Mouse (Mus musculus): Measurements from ENCODE around the gene Ttll5. TPM values are rescaled to one million over a fixed set of nuclear protein-coding genes. Genes with fewer than 3 reads are reported as not detected.

Gene Ttll5
- polyA plus RNA-seq (2015; fragmentation: Nextera tagmentation; extraction: Ambion mirVana) = 11.3 and 14.9 TPM in 2 replicates

DNA sequence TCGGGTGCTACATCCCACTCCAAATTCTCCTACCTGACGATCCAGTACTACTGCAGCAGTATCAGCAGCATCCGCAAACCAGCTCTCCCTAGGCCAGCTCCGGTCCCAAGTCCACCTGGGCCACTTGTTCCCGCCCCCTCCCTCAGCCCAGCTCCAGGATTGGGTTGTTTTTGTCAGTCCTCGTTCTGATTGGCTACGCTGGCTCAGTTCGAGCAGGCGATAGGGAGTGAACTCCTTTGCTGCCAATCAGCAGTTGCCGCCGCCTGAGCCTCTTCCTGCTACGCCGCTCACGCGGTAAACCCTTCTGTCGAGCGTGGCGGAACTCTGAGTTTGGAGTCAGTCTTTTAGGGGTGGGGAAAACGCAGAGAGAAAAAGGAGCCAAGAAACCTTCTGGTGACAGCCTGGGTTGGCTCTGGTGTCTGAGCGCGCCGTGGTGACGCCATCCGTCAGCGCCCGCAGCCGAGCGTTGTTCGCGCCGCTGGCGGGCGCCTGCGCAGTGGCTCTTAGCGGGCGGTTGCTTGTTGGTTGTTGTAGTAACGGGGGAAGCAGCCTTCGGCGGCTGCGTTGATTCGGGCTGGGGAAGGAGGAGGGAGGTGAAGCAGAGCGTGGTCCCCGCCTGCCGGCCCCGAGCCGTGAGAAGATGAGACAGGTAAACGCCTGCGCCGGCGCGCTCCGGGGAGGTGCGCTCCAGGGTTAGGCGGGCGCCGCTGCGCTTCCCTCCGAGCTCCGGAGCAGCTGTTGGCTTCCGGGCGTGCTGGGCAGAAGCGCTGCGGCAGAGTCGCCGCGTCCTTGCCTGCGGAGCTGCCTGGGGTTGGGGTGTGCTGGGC, at the start of gene Ttll5, which contains the start of gene Erg28:
TSS of gene Ttll5 (plus strand) at position 222 of the 827 bp plus-strand sequence.
TSS of gene Erg28 (minus strand) at position 113 of the 827 bp plus-strand sequence.
- H3K27me3 ChIP-seq (ENCODE audit: insufficient read depth, low read length) = no peaks in the 10 kb centered on the region
- ATAC-seq (ENCODE audit: low FRiP score, low TSS enrichment) = peak; percentile 99
- H3K4me3 ChIP-seq (ENCODE audit: low read length) = peak within 1 kb of the TSS; percentile 82
- H3K4me2 ChIP-seq (replicated peaks; ENCODE audit: low read depth, low read length) = peak within 1 kb of the TSS; percentile 83
- WGBS = under 1% methylated on average over 63 of the region's 67 CpGs
- peak within 1 kb of the TSS; percentile 77 for H3K9ac ChIP-seq (replicated peaks; ENCODE audit: low read length)
- peak within 1 kb of the TSS; percentile 98 for H3K27ac ChIP-seq (ENCODE audit: low read length)
- H3K9me3 ChIP-seq (ENCODE audit: low read length) = no peaks in the 10 kb centered on the region
- peaks cover 9% of the 10 kb centered on the region for H3K36me3 ChIP-seq (ENCODE audit: insufficient read depth, low read length)
- peaks cover 9% of the 10 kb centered on the region for H3K4me1 ChIP-seq (ENCODE audit: insufficient read depth, low read length)

DNA sequence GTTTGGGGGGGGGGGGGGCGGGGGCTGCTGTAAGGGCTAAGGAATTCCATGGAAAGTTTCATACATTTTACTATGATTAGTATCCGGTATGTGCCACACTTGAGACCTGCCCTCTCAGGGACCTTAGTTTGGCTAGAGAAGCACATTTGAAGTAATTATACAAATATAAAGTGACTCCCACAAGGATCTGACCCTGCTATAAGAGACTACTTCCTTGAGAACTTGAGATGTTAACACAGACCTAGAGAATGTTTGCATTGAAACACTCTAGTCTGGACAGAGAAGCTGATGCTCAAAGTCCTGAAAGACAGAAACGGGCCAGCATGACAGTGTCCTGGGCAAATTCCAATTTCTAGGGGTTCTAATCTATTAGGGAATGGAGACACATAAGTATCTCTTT, 45.5 kb upstream of the Ttll5 start:
- Histone ChIP-seq H3K9ac (replicated peaks; ENCODE audit: low read length) (no peak overlapping the region), H3K4me3 (ENCODE audit: low read length) (no peak overlapping the region), H3K9me3 (ENCODE audit: low read length) (peaks cover under 1% of the 10 kb centered on the region; the same call in 1 of the 2 replicates), H3K27me3 (ENCODE audit: insufficient read depth, low read length) (no peaks in the 10 kb centered on the region), H3K36me3 (ENCODE audit: insufficient read depth, low read length) (no peaks in the 10 kb centered on the region), H3K4me2 (replicated peaks; ENCODE audit: low read depth, low read length) (no peak overlapping the region), H3K27ac (ENCODE audit: low read length) (no peak overlapping the region), H3K4me1 (ENCODE audit: insufficient read depth, low read length) (no peaks in the 10 kb centered on the region)
- WGBS = 55% methylated on average over 3 of the region's 3 CpGs
- ATAC-seq (ENCODE audit: low FRiP score, low TSS enrichment) = no peak

DNA sequence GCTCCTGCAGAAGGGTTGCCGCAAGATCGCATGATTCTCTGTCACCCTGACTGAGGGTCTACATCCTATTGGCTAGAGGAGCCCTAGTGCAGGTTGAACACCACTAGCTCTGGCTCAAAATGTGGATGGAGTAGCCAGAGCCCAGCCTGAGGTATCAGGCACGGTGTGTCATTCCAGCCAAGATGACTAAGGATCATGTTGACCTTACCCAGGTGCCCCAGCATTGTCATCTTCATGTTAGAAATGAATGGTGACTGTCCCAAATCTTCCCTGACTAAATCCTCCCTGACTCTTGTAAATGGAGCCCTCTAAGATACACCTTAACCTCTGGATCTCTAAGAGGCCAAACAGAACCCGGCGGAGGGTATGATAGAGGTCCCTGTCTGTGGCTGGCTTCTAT, 44.8 kb upstream of the Ttll5 start:
- H3K36me3 ChIP-seq (ENCODE audit: insufficient read depth, low read length) = no peaks in the 10 kb centered on the region
- H3K27ac ChIP-seq (ENCODE audit: low read length) = no peak overlapping the region
- H3K4me1 ChIP-seq (ENCODE audit: insufficient read depth, low read length) = 0 out of 2 replicates have a peak, but pooled peaks cover under 1% of the 10 kb centered on the region
- no peak overlapping the region for H3K4me2 ChIP-seq (replicated peaks; ENCODE audit: low read depth, low read length)
- 94% methylated on average over 5 of the region's 5 CpGs for WGBS
- no peak overlapping the region for H3K4me3 ChIP-seq (ENCODE audit: low read length)
- H3K9me3 ChIP-seq (ENCODE audit: low read length) = no peaks in the 10 kb centered on the region
- no peak for ATAC-seq (ENCODE audit: low FRiP score, low TSS enrichment)
- no peaks in the 10 kb centered on the region for H3K27me3 ChIP-seq (ENCODE audit: insufficient read depth, low read length)
- no peak overlapping the region for H3K9ac ChIP-seq (replicated peaks; ENCODE audit: low read length)

DNA sequence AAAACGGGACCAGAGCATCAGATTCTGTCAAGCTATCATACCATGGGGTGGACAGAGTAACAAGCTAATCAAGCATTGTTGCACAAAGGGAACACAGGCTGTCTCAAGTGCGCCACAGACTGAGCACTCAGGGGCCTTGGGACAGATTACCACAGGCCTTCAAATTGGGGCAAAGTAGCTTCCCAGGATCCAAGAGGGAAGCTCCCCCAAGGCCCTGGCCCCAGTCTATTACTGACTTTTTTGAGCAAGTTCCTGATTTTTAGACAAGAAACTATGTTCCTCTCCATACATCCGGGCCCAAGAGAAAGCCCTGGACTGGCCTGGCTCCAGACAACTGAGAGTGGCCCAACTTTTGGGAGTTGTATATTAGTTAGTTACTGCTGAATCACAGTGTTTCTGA, 42.9 kb upstream of the Ttll5 start:
- Histone ChIP-seq H3K9me3 (ENCODE audit: low read length) (no peaks in the 10 kb centered on the region), H3K4me3 (ENCODE audit: low read length) (no peak overlapping the region), H3K4me2 (replicated peaks; ENCODE audit: low read depth, low read length) (no peak overlapping the region), H3K36me3 (ENCODE audit: insufficient read depth, low read length) (no peaks in the 10 kb centered on the region), H3K27ac (ENCODE audit: low read length) (no peak overlapping the region), H3K27me3 (ENCODE audit: insufficient read depth, low read length) (no peaks in the 10 kb centered on the region), H3K4me1 (ENCODE audit: insufficient read depth, low read length) (peaks cover 9% of the 10 kb centered on the region; the same call in 1 of the 2 replicates), H3K9ac (replicated peaks; ENCODE audit: low read length) (no peak overlapping the region)
- WGBS = 91% methylated on average over 3 of the region's 3 CpGs
- no peak for ATAC-seq (ENCODE audit: low FRiP score, low TSS enrichment)

DNA sequence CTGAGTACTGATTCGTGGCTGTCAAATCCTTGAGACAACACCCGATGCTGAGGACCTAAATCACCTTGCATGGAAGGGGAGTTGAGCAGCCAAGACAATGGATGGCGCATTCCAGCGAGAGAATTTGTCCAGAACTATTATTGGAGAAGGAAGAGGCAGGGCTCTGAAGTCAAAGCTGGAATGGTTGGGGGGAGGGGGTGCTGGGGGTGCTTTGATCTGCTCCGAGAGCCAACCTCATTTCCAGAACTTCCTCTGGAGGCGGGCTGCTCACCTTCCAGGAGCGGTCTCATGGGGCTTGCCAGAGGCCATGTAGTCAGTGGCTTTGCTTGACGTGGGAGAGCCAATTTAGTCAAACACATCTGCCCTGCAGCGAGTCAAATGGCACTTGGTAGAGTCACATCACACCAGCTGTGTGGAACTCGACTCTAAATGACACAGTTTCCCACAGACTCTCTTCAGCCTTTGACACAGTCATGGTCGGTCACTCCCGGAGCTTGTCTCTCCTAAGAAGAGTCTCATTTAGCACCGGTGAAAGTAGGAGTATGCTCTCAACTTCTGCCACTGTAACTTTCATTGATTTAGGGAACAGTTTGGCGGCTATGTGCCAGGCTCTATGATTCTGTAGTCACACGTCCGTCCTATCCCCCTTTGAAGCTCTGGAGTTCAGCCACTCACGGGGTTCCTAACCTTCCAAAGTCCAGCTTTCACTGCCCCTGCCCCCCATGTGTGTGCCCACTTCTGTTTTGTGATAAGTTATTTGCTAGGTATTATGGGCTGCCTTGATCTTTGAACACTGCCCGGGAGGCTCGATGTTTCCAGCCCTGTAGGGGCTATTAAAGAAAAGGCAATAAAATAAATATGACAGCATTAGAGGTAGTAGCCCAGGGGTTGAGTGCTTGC, 39.3 kb upstream of the Ttll5 start:
- Histone ChIP-seq H3K27ac (ENCODE audit: low read length) (no peak overlapping the region), H3K4me3 (ENCODE audit: low read length) (no peak overlapping the region), H3K9ac (replicated peaks; ENCODE audit: low read length) (no peak overlapping the region), H3K36me3 (ENCODE audit: insufficient read depth, low read length) (no peaks in the 10 kb centered on the region), H3K9me3 (ENCODE audit: low read length) (no peaks in the 10 kb centered on the region), H3K4me2 (replicated peaks; ENCODE audit: low read depth, low read length) (no peak overlapping the region), H3K27me3 (ENCODE audit: insufficient read depth, low read length) (no peaks in the 10 kb centered on the region), H3K4me1 (ENCODE audit: insufficient read depth, low read length) (peaks cover 9% of the 10 kb centered on the region; the same call in 1 of the 2 replicates)
- WGBS = 17% methylated on average over 19 of the region's 19 CpGs
- peak; percentile 73 for ATAC-seq (ENCODE audit: low FRiP score, low TSS enrichment)

DNA sequence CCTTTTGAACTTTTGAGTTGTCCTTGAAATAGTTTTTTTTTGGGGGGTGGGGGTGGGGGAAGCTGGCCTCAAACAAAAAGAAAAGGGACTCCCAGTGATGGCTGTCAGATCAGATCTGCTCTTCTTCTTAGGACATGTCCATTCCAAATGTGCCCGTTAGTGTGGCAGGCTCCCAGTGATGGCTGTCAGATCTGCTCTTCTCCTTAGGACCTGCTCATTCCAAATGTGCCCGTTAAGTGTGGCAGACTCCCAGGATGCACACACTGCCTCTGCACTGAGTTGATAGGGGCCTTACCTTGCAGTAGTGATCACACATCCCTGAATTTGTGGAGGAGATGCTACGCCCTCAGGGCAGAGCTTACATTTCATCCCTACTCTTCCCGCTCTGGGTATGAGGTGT, 32.3 kb upstream of the Ttll5 start:
- 85% methylated on average over 4 of the region's 4 CpGs for whole genome bisulfite sequencing
- H3K4me3 ChIP-seq (ENCODE audit: low read length) = no peak overlapping the region

DNA sequence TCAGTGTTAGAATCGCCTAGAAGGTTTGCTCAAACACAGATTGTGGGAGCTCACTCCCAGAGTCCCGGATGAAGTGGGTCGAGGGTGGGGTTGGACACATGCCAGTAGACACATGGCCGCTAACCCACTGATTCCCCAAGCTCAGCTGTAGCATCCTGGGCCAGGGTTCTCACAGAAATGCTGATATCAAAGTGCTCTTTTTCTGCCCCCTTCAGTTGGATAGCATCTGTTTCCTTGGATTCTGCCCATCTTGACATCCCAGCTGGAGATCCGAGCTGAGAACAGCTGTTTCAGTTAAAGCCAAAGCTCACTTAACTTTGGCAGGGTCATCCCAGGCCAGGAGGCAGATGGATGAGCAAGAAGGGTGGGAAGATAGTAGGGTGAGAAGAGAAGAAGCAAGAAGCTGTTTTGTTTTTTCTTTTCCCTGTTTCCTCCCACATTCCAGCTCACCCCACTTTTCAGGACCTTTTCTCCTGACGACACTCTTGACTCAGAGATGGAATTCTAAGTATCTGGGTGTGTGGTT, 31.6 kb upstream of the Ttll5 start:
- Histone ChIP-seq H3K27ac (ENCODE audit: low read length) (no peak overlapping the region), H3K4me1 (ENCODE audit: insufficient read depth, low read length) (no peaks in the 10 kb centered on the region), H3K9me3 (ENCODE audit: low read length) (no peaks in the 10 kb centered on the region), H3K9ac (replicated peaks; ENCODE audit: low read length) (no peak overlapping the region), H3K36me3 (ENCODE audit: insufficient read depth, low read length) (no peaks in the 10 kb centered on the region), H3K27me3 (ENCODE audit: insufficient read depth, low read length) (no peaks in the 10 kb centered on the region), H3K4me3 (ENCODE audit: low read length) (no peak overlapping the region), H3K4me2 (replicated peaks; ENCODE audit: low read depth, low read length) (no peak overlapping the region)
- no peak for ATAC-seq (ENCODE audit: low FRiP score, low TSS enrichment)
- 46% methylated on average over 6 of the region's 6 CpGs for WGBS

More for the DNA sequence above, 32.3 kb upstream of the Ttll5 start:
- Histone ChIP-seq H3K4me2 (replicated peaks; ENCODE audit: low read depth, low read length) (no peak overlapping the region), H3K9ac (replicated peaks; ENCODE audit: low read length) (no peak overlapping the region), H3K9me3 (ENCODE audit: low read length) (no peaks in the 10 kb centered on the region), H3K27me3 (ENCODE audit: insufficient read depth, low read length) (no peaks in the 10 kb centered on the region), H3K36me3 (ENCODE audit: insufficient read depth, low read length) (no peaks in the 10 kb centered on the region), H3K27ac (ENCODE audit: low read length) (no peak overlapping the region), H3K4me1 (ENCODE audit: insufficient read depth, low read length) (no peaks in the 10 kb centered on the region)
- no peak for ATAC-seq (ENCODE audit: low FRiP score, low TSS enrichment)

DNA sequence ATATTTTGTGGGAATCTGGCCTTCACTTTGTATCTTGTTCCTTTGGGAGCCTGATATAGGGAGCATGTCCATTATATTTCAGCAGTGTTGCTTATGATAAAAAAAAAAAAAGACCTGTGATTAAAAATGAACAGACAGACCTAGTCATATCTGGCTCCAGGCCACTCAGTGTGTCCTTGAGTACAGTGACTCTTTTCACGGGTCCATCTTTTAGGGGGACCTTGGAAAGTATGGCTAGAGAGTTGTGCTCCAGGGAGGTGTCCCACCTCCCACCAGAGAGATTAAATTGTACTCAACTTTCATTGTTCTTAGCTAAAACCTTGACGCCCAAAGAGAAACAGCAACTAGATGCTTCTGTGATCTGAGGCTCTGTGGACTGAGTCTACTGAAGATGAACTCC, 30.4 kb upstream of the Ttll5 start:
- no peak for ATAC-seq (ENCODE audit: low FRiP score, low TSS enrichment)
- no peaks in the 10 kb centered on the region for H3K4me1 ChIP-seq (ENCODE audit: insufficient read depth, low read length)
- no peak overlapping the region for H3K9ac ChIP-seq (replicated peaks; ENCODE audit: low read length)
- H3K4me2 ChIP-seq (replicated peaks; ENCODE audit: low read depth, low read length) = no peak overlapping the region
- no peaks in the 10 kb centered on the region for H3K36me3 ChIP-seq (ENCODE audit: insufficient read depth, low read length)
- no peak overlapping the region for H3K27ac ChIP-seq (ENCODE audit: low read length)
- H3K4me3 ChIP-seq (ENCODE audit: low read length) = no peak overlapping the region
- 81% methylated on average over 2 of the region's 2 CpGs for WGBS
- H3K9me3 ChIP-seq (ENCODE audit: low read length) = no peaks in the 10 kb centered on the region
- H3K27me3 ChIP-seq (ENCODE audit: insufficient read depth, low read length) = no peaks in the 10 kb centered on the region

DNA sequence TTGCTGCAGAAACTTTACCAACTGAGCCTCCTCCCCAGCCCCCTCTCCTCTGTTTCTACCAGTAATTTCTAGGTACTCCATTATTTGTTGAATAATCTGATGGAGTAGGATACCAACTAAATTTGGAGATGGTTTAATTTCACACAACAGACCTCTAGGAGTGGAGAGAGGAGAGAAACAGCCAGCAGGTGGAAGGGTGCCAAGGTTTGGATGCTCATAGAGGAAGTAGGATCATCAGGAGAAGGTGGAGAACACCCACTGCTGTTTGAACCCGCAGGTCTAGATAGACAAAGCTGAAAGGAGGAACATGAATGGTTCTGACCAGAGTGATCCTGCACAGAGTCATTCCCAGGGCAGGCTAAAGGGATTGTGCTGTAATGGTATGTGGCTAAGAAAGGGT, 28.9 kb upstream of the Ttll5 start:
- Histone ChIP-seq H3K4me1 (ENCODE audit: insufficient read depth, low read length) (no peaks in the 10 kb centered on the region; the same call in 1 of the 2 replicates), H3K27ac (ENCODE audit: low read length) (no peak overlapping the region), H3K9me3 (ENCODE audit: low read length) (no peaks in the 10 kb centered on the region), H3K27me3 (ENCODE audit: insufficient read depth, low read length) (no peaks in the 10 kb centered on the region), H3K36me3 (ENCODE audit: insufficient read depth, low read length) (no peaks in the 10 kb centered on the region), H3K4me3 (ENCODE audit: low read length) (no peak overlapping the region), H3K4me2 (replicated peaks; ENCODE audit: low read depth, low read length) (no peak overlapping the region), H3K9ac (replicated peaks; ENCODE audit: low read length) (no peak overlapping the region)
- no peak for ATAC-seq (ENCODE audit: low FRiP score, low TSS enrichment)
- 92% methylated on average over 1 of the region's 1 CpGs for WGBS

Measured in kidney, embryonic 16.5 days (tissue).